Mouse (Mus musculus) heart, embryonic 14.5 days (tissue): Measurements from ENCODE around the gene Uspl1. TPM values are rescaled to one million over a fixed set of nuclear protein-coding genes. Genes with fewer than 3 reads are reported as not detected.

Experiments
- ATAC-seq: fragments of 200-750 bp; cut with Nextera tagmentation; 2 replicates; pipeline ENCODE4 v1.8.0; 2017; ENCODE audit warnings: low read depth, moderate TSS enrichment; ENCODE audit not compliant: insufficient number of reproducible peaks, insufficient read depth, low FRiP score
- H3K27ac ChIP-seq, 2 experiments: fragments of 200-500 bp in 1 of 2; fragments of 300-500 bp in 1 of 2; sonication (generic) in 1 of 2; replicated peaks in 1 of 2; 2 replicates each; pipeline ENCODE4 v1.5.1; 2012 to 2014; ENCODE audit warnings: low read depth in 2 of 2, low read length in 2 of 2, control low read depth in 1 of 2, mild to moderate bottlenecking in 1 of 2, mixed read lengths in 1 of 2; ENCODE audit not compliant: control insufficient read depth in 1 of 2, insufficient read depth in 1 of 2
- H3K27me3 ChIP-seq: fragments of 300-500 bp; sonication (generic); 2 replicates; pipeline ENCODE4 v1.6.1; 2014; ENCODE audit warnings: mild to moderate bottlenecking, low read length, control low read depth; ENCODE audit not compliant: control insufficient read depth, insufficient read depth
- H3K36me3 ChIP-seq: fragments of 300-500 bp; sonication (generic); 2 replicates; pipeline ENCODE4 v1.6.1; 2014; ENCODE audit warnings: mild to moderate bottlenecking, control low read depth, low read length, mixed read lengths; ENCODE audit not compliant: control insufficient read depth, insufficient read depth
- H3K4me1 ChIP-seq, 2 experiments: fragments of 200-500 bp in 1 of 2; fragments of 300-500 bp in 1 of 2; sonication (generic) in 1 of 2; 2 replicates each; pipeline ENCODE4 v1.6.1; 2012 to 2014; ENCODE audit warnings: low read length in 2 of 2, control low read depth in 1 of 2, mixed read lengths in 1 of 2; ENCODE audit not compliant: control insufficient read depth in 2 of 2, insufficient read depth in 2 of 2
- H3K4me2 ChIP-seq: fragments of 300-500 bp; sonication (generic); 2 replicates; pipeline ENCODE4 v1.6.1; 2014; ENCODE audit warnings: mild to moderate bottlenecking, low read length
- H3K4me3 ChIP-seq, 2 experiments: fragments of 200-500 bp in 1 of 2; fragments of 300-500 bp in 1 of 2; sonication (generic) in 1 of 2; 2 replicates each; pipeline ENCODE4 v1.5.1; 2012 to 2014; ENCODE audit warnings: low read length in 2 of 2, mild to moderate bottlenecking in 2 of 2, control low read depth in 1 of 2, low read depth in 1 of 2, moderate library complexity in 1 of 2; ENCODE audit not compliant: control insufficient read depth in 1 of 2, insufficient read depth in 1 of 2
- H3K9ac ChIP-seq: fragments of 300-500 bp; sonication (generic); 2 replicates; pipeline ENCODE4 v1.6.1; 2014; ENCODE audit warnings: mild to moderate bottlenecking, low read length
- H3K9me3 ChIP-seq: fragments of 300-500 bp; sonication (generic); 2 replicates; pipeline ENCODE4 v1.6.1; 2016; ENCODE audit warnings: low read length, control low read depth; ENCODE audit not compliant: control insufficient read depth
- WGBS: fragments of 180-500 bp; shearing (Covaris S2); extraction: QIAGEN DNeasy Blood & Tissue Kit; methylation state at CpG from one replicate; pipeline ENCODE4 v1.1.7; 2014; 5-methylcytosine and 5-hydroxymethylcytosine counted together
- polyA plus RNA-seq: library from polyadenylated mRNA; unstranded; fragments of >200 nt; fragmentation: Nextera tagmentation; extraction: Ambion mirVana; gene quantifications from 2 replicates; pipeline ENCODE4 v1.2.1, GENCODE M21; 2014

Uspl1 gene
- polyA plus RNA-seq, 1 experiment from 2014 or later = 35.2 TPM

DNA sequence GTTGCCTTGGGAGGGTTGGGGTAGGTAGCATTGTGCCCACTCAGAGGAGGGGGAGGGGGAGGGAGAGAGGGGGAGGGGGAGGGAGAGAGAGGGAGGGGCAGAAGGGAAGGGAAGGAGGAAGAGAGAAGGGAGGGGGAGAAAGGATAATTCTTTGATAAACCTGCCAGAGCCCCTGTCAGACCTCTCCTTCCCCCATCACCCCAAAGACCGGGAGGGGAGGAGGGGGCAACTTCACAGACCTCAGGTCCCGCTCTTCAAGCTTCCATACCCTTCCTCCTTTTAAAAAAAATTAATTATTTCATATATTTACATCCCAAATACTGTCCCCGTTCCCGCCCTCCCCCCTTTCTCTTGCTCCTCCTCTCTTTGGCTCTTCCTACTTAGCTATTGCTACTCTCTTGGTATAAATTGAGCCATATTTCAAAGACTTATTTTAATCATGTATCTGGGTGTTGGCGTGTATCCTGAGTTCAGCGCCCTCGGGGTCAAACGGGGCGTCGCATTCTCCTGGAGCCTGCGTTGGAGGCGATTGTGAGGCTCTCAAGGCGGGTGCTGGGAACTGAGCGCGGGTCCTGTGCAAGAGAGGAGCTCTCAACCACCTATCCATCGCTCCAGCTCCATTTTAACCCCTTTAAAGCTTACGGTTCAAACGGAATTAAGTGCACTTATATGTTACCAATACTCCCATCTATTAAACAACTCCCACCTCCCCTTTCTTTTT lies 45.6 kb downstream of the Uspl1 start:
- no peak for ATAC-seq
- WGBS = 78% methylated on average over 18 of the region's 18 CpGs
- peak overlapping the region; percentile 77 for H3K9ac ChIP-seq

DNA sequence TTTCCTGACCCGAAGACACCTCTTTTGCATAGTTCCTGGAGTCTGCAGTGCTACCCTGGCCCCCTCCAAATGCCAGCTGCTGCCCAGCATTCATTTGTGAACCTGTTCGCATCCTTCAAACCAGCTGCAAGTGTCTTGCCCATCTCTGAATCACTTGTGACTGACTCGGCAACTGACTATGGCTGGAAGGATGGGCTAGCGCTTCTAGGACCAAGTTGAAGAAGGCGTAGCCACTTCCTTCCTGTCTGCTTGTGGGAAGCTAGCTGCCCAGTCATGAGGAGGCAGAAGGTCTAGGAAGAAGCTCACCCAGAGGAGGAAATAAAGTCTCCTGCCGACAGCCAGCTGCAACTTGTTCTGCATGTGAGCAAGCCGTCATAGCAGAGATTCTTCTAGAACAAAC lies 50.9 kb downstream of the Uspl1 start:
- no peaks in the 10 kb centered on the region for H3K9me3 ChIP-seq
- no peak for ATAC-seq
- peaks cover 6 to 10% of the 10 kb centered on the region in 2 experiments; a peak in 2 of 4 replicates for H3K4me1 ChIP-seq
- H3K27me3 ChIP-seq = no peaks in the 10 kb centered on the region
- no peak overlapping the region for H3K9ac ChIP-seq
- no peaks in the 10 kb centered on the region for H3K36me3 ChIP-seq
- no peak overlapping the region for H3K4me2 ChIP-seq
- H3K27ac ChIP-seq = no peak overlapping the region
- no peak overlapping the region for H3K4me3 ChIP-seq
- 74% methylated on average over 7 of the region's 7 CpGs for WGBS

More for the DNA sequence above, 45.6 kb downstream of the Uspl1 start:
- Histone ChIP-seq H3K9me3 (no peaks in the 10 kb centered on the region), H3K27ac (peak overlapping the region; percentile 97 to 98), H3K27me3 (no peaks in the 10 kb centered on the region), H3K4me2 (peak overlapping the region; percentile 63), H3K4me1 (0 out of 4 replicates have a peak, but pooled peaks cover 0 to 3% of the 10 kb centered on the region in 2 experiments), H3K36me3 (no peaks in the 10 kb centered on the region), H3K4me3 (peak overlapping the region; percentile 51 to 57)

DNA sequence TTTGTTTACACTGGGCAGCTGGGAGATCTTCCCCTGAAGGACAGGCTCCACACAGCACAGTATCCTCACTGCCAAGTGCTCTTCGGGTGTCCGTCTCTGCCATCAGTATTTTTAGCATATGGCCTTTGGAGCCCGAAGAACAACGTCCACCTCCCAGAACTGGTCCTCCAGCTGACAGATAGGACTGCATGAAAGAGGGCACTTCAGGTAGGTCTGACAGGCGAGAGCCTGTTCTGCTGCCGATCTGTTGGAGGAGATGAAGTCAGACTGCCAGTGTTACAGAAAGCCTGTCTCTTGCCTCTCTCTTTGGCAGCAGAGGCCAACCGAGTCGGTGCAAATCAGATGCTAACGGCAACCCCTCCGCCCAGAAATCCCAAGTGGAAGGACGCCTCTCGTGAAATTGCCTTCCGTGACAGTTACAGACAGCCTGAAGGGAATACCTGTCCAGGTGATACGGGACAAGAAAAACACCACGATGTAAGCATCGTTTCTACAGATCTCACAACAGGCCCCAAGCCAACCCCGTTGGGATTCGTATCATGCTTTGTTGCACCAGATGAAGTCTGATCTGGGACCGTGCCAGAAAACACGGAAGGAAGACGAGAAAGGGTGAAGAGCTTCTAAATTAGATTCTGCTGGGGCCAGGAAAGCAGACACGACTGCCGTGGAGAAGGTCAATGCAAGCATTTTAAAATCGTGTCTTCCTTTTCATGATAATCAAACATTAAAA lies 53.2 kb downstream of the Uspl1 start:
- Histone ChIP-seq H3K4me3 (no peak overlapping the region), H3K4me2 (no peak overlapping the region), H3K36me3 (no peaks in the 10 kb centered on the region), H3K9me3 (no peaks in the 10 kb centered on the region), H3K9ac (no peak overlapping the region), H3K27ac (no peak overlapping the region; a peak in 1 of 4 replicates), H3K27me3 (no peaks in the 10 kb centered on the region), H3K4me1 (peaks cover 6 to 10% of the 10 kb centered on the region in 2 experiments; a peak in 2 of 4 replicates)
- ATAC-seq = no peak
- 56% methylated on average over 24 of the region's 24 CpGs for WGBS

DNA sequence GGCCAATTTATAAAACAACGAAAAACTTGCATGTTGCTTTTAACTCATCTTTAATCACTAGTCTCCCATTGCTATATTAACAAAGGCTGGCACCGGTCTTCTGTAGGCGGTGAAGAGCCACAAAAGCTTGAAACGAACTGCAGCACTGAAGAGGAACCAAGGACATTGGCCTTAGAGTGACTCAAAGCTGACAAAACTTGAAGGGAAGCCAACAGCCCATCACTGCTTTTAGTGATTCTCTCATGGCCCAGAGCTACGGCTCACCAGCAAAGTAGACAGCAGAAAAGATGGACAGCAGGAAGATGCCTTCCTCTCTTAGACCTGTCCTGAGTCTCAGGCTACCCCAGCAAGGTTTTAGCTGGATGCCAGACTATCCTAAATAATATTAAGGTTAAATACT lies 58.3 kb downstream of the Uspl1 start:
- no peak for ATAC-seq
- no peak overlapping the region for H3K27ac ChIP-seq
- H3K4me3 ChIP-seq = no peak overlapping the region
- no peaks in the 10 kb centered on the region for H3K36me3 ChIP-seq
- no peak overlapping the region for H3K4me2 ChIP-seq
- peaks cover 11 to 23% of the 10 kb centered on the region in 2 experiments for H3K4me1 ChIP-seq
- H3K9ac ChIP-seq = no peak overlapping the region
- no peaks in the 10 kb centered on the region for H3K27me3 ChIP-seq
- H3K9me3 ChIP-seq = no peaks in the 10 kb centered on the region
- 89% methylated on average over 5 of the region's 5 CpGs for WGBS

DNA sequence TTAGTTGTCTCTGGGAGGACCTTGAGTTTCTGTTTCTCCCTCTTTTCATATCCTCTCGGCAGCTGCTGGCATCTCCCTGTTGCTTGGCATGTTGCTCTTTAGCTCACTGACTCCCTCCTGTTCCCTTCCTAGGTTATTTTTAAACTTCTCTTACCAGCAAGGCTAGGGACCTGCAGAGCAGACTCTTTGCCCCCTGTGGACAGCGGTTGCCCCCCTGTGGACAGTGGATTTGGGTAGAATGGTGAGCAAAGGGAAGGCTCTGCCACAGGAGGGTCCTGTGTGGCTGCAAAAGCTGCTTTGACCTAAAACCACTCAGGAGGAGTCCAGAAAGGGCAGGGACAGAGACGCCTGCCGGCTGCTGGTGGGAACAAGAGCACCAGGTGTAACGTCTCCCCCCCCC lies 58.9 kb downstream of the Uspl1 start:
- ATAC-seq = no peak
- Histone ChIP-seq H3K27ac (no peak overlapping the region), H3K36me3 (no peaks in the 10 kb centered on the region), H3K4me1 (peaks cover 9 to 22% of the 10 kb centered on the region in 2 experiments), H3K27me3 (no peaks in the 10 kb centered on the region), H3K9me3 (no peaks in the 10 kb centered on the region), H3K4me3 (no peak overlapping the region), H3K9ac (no peak overlapping the region), H3K4me2 (no peak overlapping the region)
- 50% methylated on average over 5 of the region's 5 CpGs for WGBS

DNA sequence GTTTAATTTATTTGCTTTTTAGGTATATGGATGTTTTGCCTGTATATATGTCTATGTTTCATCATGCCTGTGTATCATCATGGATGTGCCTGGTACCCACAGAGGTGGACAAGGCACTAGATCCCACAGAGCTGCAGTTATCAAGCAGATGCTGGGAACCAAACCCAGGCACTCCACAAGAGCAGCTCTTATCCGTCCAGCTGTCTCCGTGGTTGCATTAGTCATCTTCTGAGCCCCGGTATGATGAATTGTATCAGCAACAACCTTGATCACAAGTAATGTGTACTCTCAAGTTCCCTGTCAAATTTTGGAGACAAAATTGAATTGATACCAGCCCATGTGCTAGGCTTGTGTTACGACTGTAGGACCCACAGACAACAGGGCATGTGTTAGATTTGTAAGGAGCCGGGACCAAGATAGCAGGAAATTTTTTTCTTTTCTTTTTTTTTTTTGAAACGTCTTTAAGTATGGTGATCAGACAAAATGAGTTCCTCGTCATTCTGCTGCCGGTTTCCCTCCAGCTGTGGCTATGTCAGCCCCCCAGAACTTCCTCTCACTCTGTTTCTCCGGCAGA lies 61.3 kb downstream of the Uspl1 start:
- H3K4me3 ChIP-seq = peak overlapping the region; percentile 40 to 44
- peak overlapping the region; percentile 80 for H3K4me2 ChIP-seq
- no peak for ATAC-seq
- no peaks in the 10 kb centered on the region for H3K36me3 ChIP-seq
- H3K27me3 ChIP-seq = no peaks in the 10 kb centered on the region
- peak overlapping the region; percentile 72 for H3K9ac ChIP-seq
- no peaks in the 10 kb centered on the region for H3K9me3 ChIP-seq
- H3K27ac ChIP-seq = peak overlapping the region; percentile 21 to 42; a peak in 3 of 4 replicates
- peaks cover 9 to 22% of the 10 kb centered on the region in 2 experiments for H3K4me1 ChIP-seq
- WGBS = 20% methylated on average over 9 of the region's 9 CpGs

DNA sequence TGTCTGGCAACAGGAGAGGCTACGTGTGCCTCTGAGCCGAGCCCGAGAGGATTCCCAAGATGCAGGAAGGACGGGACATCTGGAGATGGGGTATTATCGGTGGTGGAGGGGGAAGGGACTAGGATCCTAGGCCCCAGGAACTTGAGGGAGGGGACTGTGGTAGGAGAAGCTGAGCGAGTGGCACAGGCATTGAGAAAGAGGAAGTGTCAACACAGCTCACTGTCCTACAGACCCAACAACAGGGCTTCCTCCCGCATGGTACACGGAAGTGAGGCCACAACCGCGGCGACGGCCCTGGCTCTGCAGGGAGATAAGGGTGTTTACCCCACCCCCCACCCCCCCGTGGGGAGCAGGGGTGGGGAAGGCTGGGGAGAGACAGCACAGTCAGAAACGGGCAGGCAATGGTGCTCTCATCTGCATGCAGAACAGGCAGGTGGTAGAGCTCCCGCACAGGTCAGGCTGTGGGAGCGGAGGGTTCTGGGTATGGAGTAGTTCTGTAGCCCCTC lies 61.9 kb downstream of the Uspl1 start:
- ATAC-seq = peak; percentile 81
- Histone ChIP-seq H3K27me3 (no peaks in the 10 kb centered on the region), H3K9me3 (no peaks in the 10 kb centered on the region), H3K9ac (peak overlapping the region; percentile 72), H3K4me3 (peak overlapping the region; percentile 40 to 44), H3K4me2 (peak overlapping the region; percentile 80), H3K27ac (peak overlapping the region; percentile 21 to 42; a peak in 3 of 4 replicates), H3K4me1 (peaks cover 9 to 22% of the 10 kb centered on the region in 2 experiments), H3K36me3 (no peaks in the 10 kb centered on the region)
- 5% methylated on average over 16 of the region's 16 CpGs for WGBS
